Mouse (Mus musculus) heart, embryonic 14.5 days (tissue): ENCODE results near the gene Ttc28. TPM values are rescaled to one million over a fixed set of nuclear protein-coding genes. Genes with fewer than 3 reads are reported as not detected.

ENCODE experiments used
- ATAC-seq: fragments of 200-750 bp; cut with Nextera tagmentation; 2 replicates; pipeline ENCODE4 v1.8.0; 2017; ENCODE audit warnings: low read depth, moderate TSS enrichment; ENCODE audit not compliant: insufficient number of reproducible peaks, insufficient read depth, low FRiP score
- H3K27ac ChIP-seq, 2 experiments: fragments of 200-500 bp in 1 of 2; fragments of 300-500 bp in 1 of 2; sonication (generic) in 1 of 2; replicated peaks in 1 of 2; 2 replicates each; pipeline ENCODE4 v1.5.1; 2012 to 2014; ENCODE audit warnings: low read depth in 2 of 2, low read length in 2 of 2, control low read depth in 1 of 2, mild to moderate bottlenecking in 1 of 2, mixed read lengths in 1 of 2; ENCODE audit not compliant: control insufficient read depth in 1 of 2, insufficient read depth in 1 of 2
- H3K27me3 ChIP-seq: fragments of 300-500 bp; sonication (generic); 2 replicates; pipeline ENCODE4 v1.6.1; 2014; ENCODE audit warnings: mild to moderate bottlenecking, low read length, control low read depth; ENCODE audit not compliant: control insufficient read depth, insufficient read depth
- H3K36me3 ChIP-seq: fragments of 300-500 bp; sonication (generic); 2 replicates; pipeline ENCODE4 v1.6.1; 2014; ENCODE audit warnings: mild to moderate bottlenecking, control low read depth, low read length, mixed read lengths; ENCODE audit not compliant: control insufficient read depth, insufficient read depth
- H3K4me1 ChIP-seq, 2 experiments: fragments of 200-500 bp in 1 of 2; fragments of 300-500 bp in 1 of 2; sonication (generic) in 1 of 2; 2 replicates each; pipeline ENCODE4 v1.6.1; 2012 to 2014; ENCODE audit warnings: low read length in 2 of 2, control low read depth in 1 of 2, mixed read lengths in 1 of 2; ENCODE audit not compliant: control insufficient read depth in 2 of 2, insufficient read depth in 2 of 2
- H3K4me2 ChIP-seq: fragments of 300-500 bp; sonication (generic); 2 replicates; pipeline ENCODE4 v1.6.1; 2014; ENCODE audit warnings: mild to moderate bottlenecking, low read length
- H3K4me3 ChIP-seq, 2 experiments: fragments of 200-500 bp in 1 of 2; fragments of 300-500 bp in 1 of 2; sonication (generic) in 1 of 2; 2 replicates each; pipeline ENCODE4 v1.5.1; 2012 to 2014; ENCODE audit warnings: low read length in 2 of 2, mild to moderate bottlenecking in 2 of 2, control low read depth in 1 of 2, low read depth in 1 of 2, moderate library complexity in 1 of 2; ENCODE audit not compliant: control insufficient read depth in 1 of 2, insufficient read depth in 1 of 2
- H3K9ac ChIP-seq: fragments of 300-500 bp; sonication (generic); 2 replicates; pipeline ENCODE4 v1.6.1; 2014; ENCODE audit warnings: mild to moderate bottlenecking, low read length
- H3K9me3 ChIP-seq: fragments of 300-500 bp; sonication (generic); 2 replicates; pipeline ENCODE4 v1.6.1; 2016; ENCODE audit warnings: low read length, control low read depth; ENCODE audit not compliant: control insufficient read depth
- WGBS: fragments of 180-500 bp; shearing (Covaris S2); extraction: QIAGEN DNeasy Blood & Tissue Kit; methylation state at CpG from one replicate; pipeline ENCODE4 v1.1.7; 2014; 5-methylcytosine and 5-hydroxymethylcytosine counted together
- polyA plus RNA-seq: library from polyadenylated mRNA; unstranded; fragments of >200 nt; fragmentation: Nextera tagmentation; extraction: Ambion mirVana; gene quantifications from 2 replicates; pipeline ENCODE4 v1.2.1, GENCODE M21; 2014

The Ttc28 gene
- polyA plus RNA-seq, 1 experiment from 2014 or later, result 9.0 TPM

DNA sequence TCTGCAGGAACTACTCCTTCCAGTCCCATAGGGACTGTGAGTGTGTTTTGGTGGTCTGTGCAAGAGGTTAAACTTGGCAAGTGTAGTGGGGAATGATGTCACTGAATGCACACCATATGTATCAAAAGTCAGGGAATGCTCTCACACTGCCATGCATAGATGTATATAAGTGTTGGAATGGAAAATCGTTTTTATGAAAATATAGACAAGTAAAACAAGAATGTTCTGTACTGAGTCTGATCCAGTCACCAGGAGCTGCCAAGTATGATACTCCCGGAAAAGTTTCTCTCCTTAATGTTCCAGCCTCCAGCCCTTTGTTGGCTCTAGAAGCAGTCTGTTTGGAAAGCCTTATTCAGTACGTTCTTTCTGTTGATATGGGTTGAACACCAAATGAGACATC lies 48.7 kb downstream of the Ttc28 start:
- Histone ChIP-seq H3K9ac (no peak overlapping the region), H3K4me1 (peaks cover 0 to under 1% of the 10 kb centered on the region in 2 experiments; a peak in 1 of 4 replicates), H3K36me3 (no peaks in the 10 kb centered on the region), H3K9me3 (no peaks in the 10 kb centered on the region), H3K27me3 (no peaks in the 10 kb centered on the region), H3K27ac (no peak overlapping the region), H3K4me2 (no peak overlapping the region), H3K4me3 (no peak overlapping the region)
- no peak for ATAC-seq
- 62% methylated on average over 3 of the region's 3 CpGs for WGBS

- H3K27ac ChIP-seq, result no peak overlapping the region
Observed at GRCm38 (mm10) chr5:110929306-110929705, 49.7 kb downstream of the Ttc28 start.

GRCm38 (mm10) chr5:110936606-110937005 lies 57.0 kb downstream of the Ttc28 start:
- 47% methylated on average over 5 of the region's 5 CpGs for WGBS
- no peak overlapping the region for H3K27ac ChIP-seq
- ATAC-seq, result no peak

More at GRCm38 (mm10) chr5:110929306-110929705, 49.7 kb downstream of the Ttc28 start:
- H3K27me3 ChIP-seq, result no peaks in the 10 kb centered on the region
- no peak overlapping the region for H3K4me3 ChIP-seq
- no peak overlapping the region for H3K4me2 ChIP-seq
- H3K9ac ChIP-seq, result no peak overlapping the region
- no peaks in the 10 kb centered on the region for H3K4me1 ChIP-seq
- H3K9me3 ChIP-seq, result no peaks in the 10 kb centered on the region
- H3K36me3 ChIP-seq, result no peaks in the 10 kb centered on the region
- WGBS, result 75% methylated on average over 4 of the region's 4 CpGs
- no peak for ATAC-seq

DNA sequence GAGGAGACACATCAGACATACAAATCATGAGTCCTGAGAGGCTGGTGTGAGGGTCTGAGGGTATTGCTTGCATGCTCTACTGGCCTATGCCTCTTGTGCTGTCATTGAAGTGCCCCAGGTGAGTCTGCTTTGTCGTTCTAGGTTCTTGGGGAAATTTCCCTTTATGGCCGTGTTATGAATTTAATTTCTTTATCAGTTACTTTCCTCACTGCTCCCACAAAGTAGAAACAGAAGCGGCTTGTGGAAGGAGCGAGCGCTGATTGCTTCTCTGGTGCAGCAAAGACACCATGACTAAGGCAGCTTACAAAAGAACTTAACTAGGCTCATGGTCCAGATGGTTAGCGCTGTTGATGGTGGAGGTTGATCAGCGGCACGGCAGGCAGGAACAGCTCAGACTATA lies 64.7 kb downstream of the Ttc28 start:
- no peak overlapping the region for H3K4me2 ChIP-seq
- H3K27me3 ChIP-seq, result no peaks in the 10 kb centered on the region
- no peaks in the 10 kb centered on the region for H3K36me3 ChIP-seq
- no peak overlapping the region for H3K9ac ChIP-seq
- no peak overlapping the region for H3K27ac ChIP-seq
- ATAC-seq, result no peak
- H3K4me1 ChIP-seq, result peaks cover 4 to 13% of the 10 kb centered on the region in 2 experiments; a peak in 2 of 4 replicates
- H3K4me3 ChIP-seq, result no peak overlapping the region
- H3K9me3 ChIP-seq, result no peaks in the 10 kb centered on the region
- 90% methylated on average over 8 of the region's 8 CpGs for WGBS

More at GRCm38 (mm10) chr5:110936606-110937005, 57.0 kb downstream of the Ttc28 start:
- H3K4me3 ChIP-seq, result no peak overlapping the region
- no peak overlapping the region for H3K9ac ChIP-seq
- no peaks in the 10 kb centered on the region for H3K27me3 ChIP-seq
- H3K4me1 ChIP-seq, result no peaks in the 10 kb centered on the region
- no peaks in the 10 kb centered on the region for H3K36me3 ChIP-seq
- no peaks in the 10 kb centered on the region for H3K9me3 ChIP-seq
- no peak overlapping the region for H3K4me2 ChIP-seq

DNA sequence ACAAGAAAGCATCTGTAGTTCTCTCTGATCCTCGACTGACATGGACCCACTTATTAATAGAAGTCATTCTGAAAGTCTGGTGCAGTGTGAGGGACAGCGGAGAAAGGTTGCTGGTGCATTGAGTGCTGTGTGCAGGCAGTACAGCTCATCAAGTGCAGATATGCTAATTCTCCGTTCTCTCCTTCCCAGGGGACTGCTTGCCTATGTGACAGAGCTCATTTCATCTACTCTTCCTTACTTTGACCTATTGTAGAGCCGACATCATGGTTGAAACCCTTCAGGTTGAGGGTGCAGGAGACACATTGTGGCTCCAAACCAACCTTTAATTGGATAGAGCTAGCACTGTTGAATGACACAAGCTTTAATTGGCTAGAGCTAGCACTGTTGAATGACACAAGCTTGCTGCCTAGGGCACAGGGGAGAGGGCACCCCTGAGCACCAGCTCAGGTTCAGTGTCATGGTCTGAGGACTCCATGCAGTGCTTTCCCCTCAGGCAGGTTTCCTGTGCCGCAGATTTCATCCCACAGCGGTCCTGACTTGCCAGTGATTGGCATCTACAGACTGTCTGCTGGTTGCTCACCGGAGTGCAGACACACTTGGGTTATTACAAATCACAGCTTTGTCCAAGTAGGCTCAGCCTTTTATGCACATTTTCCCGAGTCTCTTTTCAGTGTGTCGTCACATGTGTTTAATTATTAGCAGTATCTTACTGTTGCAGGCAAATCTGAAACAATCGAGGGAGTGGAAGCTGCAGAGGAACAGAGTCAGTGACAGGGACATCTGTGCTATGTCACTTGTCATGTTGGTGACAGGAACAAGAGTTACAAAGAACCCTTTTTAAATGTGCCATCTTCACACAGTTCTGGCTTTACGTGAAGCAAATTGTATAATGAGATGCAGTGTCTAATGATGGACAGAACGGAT lies 69.1 kb downstream of the Ttc28 start:
- no peak overlapping the region for H3K4me3 ChIP-seq
- WGBS, result 26% methylated on average over 12 of the region's 12 CpGs
- H3K36me3 ChIP-seq, result no peaks in the 10 kb centered on the region
- no peaks in the 10 kb centered on the region; the same call in 1 of the 2 replicates for H3K27me3 ChIP-seq
- peak overlapping the region in 1 of 2 experiments; percentile 9; a peak in 3 of 4 replicates for H3K27ac ChIP-seq
- peaks cover 6 to 13% of the 10 kb centered on the region in 2 experiments; a peak in 2 of 4 replicates for H3K4me1 ChIP-seq
- H3K9me3 ChIP-seq, result no peaks in the 10 kb centered on the region
- H3K4me2 ChIP-seq, result no peak overlapping the region
- H3K9ac ChIP-seq, result no peak overlapping the region
- ATAC-seq, result peak; percentile 47; the same call in 1 of the 2 replicates

GRCm38 (mm10) chr5:110949791-110950190 lies 70.2 kb downstream of the Ttc28 start:
- H3K4me2 ChIP-seq, result no peak overlapping the region

GRCm38 (mm10) chr5:110958196-110958595 lies 78.6 kb downstream of the Ttc28 start:
- no peak overlapping the region for H3K4me2 ChIP-seq
- H3K27me3 ChIP-seq, result no peaks in the 10 kb centered on the region
- H3K9ac ChIP-seq, result no peak overlapping the region
- no peak for ATAC-seq
- no peak overlapping the region for H3K4me3 ChIP-seq
- H3K4me1 ChIP-seq, result no peaks in the 10 kb centered on the region
- WGBS, result 77% methylated on average over 4 of the region's 4 CpGs
- H3K27ac ChIP-seq, result no peak overlapping the region
- no peaks in the 10 kb centered on the region for H3K9me3 ChIP-seq
- no peaks in the 10 kb centered on the region for H3K36me3 ChIP-seq

More at GRCm38 (mm10) chr5:110949791-110950190, 70.2 kb downstream of the Ttc28 start:
- 68% methylated on average over 3 of the region's 3 CpGs for WGBS
- no peaks in the 10 kb centered on the region for H3K36me3 ChIP-seq
- peaks cover 6 to 13% of the 10 kb centered on the region in 2 experiments; a peak in 2 of 4 replicates for H3K4me1 ChIP-seq
- no peak overlapping the region for H3K27ac ChIP-seq
- no peak for ATAC-seq
- H3K4me3 ChIP-seq, result no peak overlapping the region
- no peaks in the 10 kb centered on the region; the same call in 1 of the 2 replicates for H3K27me3 ChIP-seq
- no peak overlapping the region for H3K9ac ChIP-seq
- H3K9me3 ChIP-seq, result no peaks in the 10 kb centered on the region
